Mouse (Mus musculus) thymus, adult 2 months (tissue): ENCODE results near the gene C8a.

Experiments used
- CTCF ChIP-seq: fragments of 200-500 bp; IDR thresholded peaks from 2 replicates; pipeline ENCODE4 v1.5.1; 2012; ENCODE audit warnings: mild to moderate bottlenecking, control low read depth, low read length, moderate library complexity, borderline replicate concordance; ENCODE audit not compliant: control insufficient read depth, poor library complexity, insufficient read depth; ENCODE audit errors: extremely low read depth
- POLR2A ChIP-seq: fragments of 200-500 bp; IDR thresholded peaks from 2 replicates; pipeline ENCODE4 v1.6.1; 2012; ENCODE audit warnings: mild to moderate bottlenecking, low read length, control low read depth, moderate library complexity; ENCODE audit not compliant: control insufficient read depth, poor library complexity, insufficient read depth; ENCODE audit errors: extremely low read depth

- TF ChIP-seq POLR2A, result no peak
- TF ChIP-seq CTCF, result no peak
Measured at GRCm38 (mm10) chr4:104835096-104835495, 41.1 kb downstream of the C8a start.
